Mouse (Mus musculus) forebrain, embryonic 10.5 days (tissue): Measurements from ENCODE around the gene Pgbd1. TPM values are rescaled to one million over a fixed set of nuclear protein-coding genes. Genes with fewer than 3 reads are reported as not detected.
"Not testable (repeated sequence)": the region's sequence is repeated elsewhere in the genome, so short reads cannot be mapped to it uniquely, and the experiment has no call there.

Experiments used
- DNase-seq: peaks from one replicate; pipeline ENCODE4 v3.0.0-alpha.2; 2017; ENCODE audit warnings: low spot score; ENCODE audit errors: extremely low spot score
- H3K27ac ChIP-seq: fragments of 300-500 bp; sonication (generic); 2 replicates; pipeline ENCODE4 v1.5.1; 2016; ENCODE audit warnings: mild to moderate bottlenecking
- H3K27me3 ChIP-seq: fragments of 300-500 bp; sonication (generic); 2 replicates; pipeline ENCODE4 v1.6.1; 2016; ENCODE audit warnings: mild to moderate bottlenecking; ENCODE audit not compliant: poor library complexity, severe bottlenecking
- H3K36me3 ChIP-seq: fragments of 300-500 bp; sonication (generic); replicated peaks from 2 replicates; pipeline ENCODE4 v1.6.1; 2016; ENCODE audit warnings: mild to moderate bottlenecking, moderate library complexity
- H3K4me1 ChIP-seq: fragments of 300-500 bp; sonication (generic); 2 replicates; pipeline ENCODE4 v1.6.1; 2016
- H3K4me3 ChIP-seq: fragments of 300-500 bp; sonication (generic); 2 replicates; pipeline ENCODE4 v1.5.1; 2016; ENCODE audit warnings: mild to moderate bottlenecking, moderate library complexity
- H3K9me3 ChIP-seq: fragments of 300-500 bp; sonication (generic); 2 replicates; pipeline ENCODE4 v1.6.1; 2016; ENCODE audit warnings: mild to moderate bottlenecking, moderate library complexity
- WGBS: fragments of 180-500 bp; shearing (Covaris S2); methylation state at CpG from one replicate; pipeline ENCODE4 v1.1.7; 2016; 5-methylcytosine and 5-hydroxymethylcytosine counted together
- polyA plus RNA-seq: library from polyadenylated mRNA; unstranded; fragments of >200 nt; fragmentation: Nextera tagmentation; extraction: Ambion mirVana; gene quantifications from 2 replicates; pipeline ENCODE4 v1.2.1, GENCODE M21; 2016

The Pgbd1 gene
- polyA plus RNA-seq, 1 experiment from 2014 or later, result 5.9 TPM

DNA sequence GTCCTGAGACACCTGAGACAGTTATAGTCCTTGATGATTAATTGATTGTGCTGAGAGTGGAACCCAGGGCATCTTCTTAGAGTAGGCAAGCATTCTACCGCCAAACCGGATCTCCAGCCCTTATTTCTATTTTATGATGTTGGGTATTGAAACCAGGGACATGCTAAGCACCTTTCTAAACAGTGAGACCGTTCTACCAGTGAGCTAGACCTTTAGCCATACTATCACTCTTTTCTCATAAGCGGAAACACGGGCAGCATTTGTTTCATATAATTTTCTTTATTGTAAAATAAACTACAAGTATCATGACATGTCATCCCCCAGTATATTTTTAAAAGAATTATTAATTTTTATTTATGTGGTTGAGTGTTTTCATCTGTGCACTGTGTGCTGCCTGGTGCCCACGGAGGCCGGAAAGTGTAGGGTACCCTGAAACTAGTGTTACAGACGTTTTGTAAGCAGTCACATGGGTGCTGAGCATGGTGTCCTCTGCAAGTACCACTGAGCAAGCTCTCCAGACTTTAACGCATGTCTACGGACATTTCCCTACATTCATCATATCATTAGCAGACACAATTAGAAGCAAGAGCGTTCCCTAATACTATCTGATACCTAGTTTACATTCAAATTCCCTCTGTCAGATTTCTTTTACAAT lies 31.9 kb downstream of the Pgbd1 start:
- H3K27ac ChIP-seq, result peak overlapping the region; percentile 87
- 54% methylated on average over 11 of the region's 11 CpGs for WGBS

DNA sequence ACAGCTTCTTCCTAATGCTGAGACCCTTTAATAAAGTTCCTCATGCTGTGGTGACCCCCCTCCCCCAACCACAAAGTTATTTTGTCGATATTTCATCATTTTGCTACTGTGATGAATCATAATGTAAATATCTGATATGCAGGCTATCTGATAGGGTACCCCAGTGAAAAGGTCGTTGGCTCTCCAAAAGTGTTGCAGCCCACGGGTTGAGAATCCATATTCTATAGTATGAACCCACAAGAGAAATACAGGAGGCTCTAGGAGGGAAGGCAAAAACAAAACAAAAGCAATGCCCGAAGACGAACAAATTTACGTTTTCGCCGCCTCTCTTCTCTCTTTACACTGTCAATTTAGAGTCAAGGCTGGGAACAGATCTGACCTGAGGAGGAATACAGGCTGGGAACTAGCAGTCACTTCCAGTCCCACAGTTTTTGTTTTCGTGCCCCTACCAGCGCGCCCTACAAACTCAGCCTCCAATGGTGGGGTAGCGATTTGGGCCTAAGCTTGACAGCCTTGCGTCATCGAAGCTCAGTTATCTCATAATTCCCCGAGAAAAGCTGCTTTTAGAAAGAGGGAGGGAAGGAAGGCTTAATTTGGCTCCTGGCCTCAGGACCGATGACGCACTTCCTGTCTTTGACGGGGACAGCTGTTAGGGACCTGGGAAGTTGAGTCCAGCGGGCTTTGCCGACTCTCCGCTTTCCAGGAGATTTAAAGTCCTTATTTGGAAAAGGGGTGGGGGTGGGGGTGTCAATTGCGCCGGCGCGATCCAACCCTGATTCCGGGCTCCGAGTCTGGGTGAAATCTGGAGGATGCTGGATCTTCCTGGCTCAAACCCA lies 32.7 kb downstream of the Pgbd1 start:
- Histone ChIP-seq H3K4me1 (peaks cover 14% of the 10 kb centered on the region), H3K9me3 (no peaks in the 10 kb centered on the region), H3K36me3 (no peaks in the 10 kb centered on the region), H3K27ac (peak overlapping the region; percentile 87), H3K27me3 (peaks cover 10% of the 10 kb centered on the region; the same call in 1 of the 2 replicates), H3K4me3 (peak overlapping the region; percentile 60)
- WGBS, result 4% methylated on average over 27 of the region's 27 CpGs
- peak; percentile 77 for DNase-seq

More for the DNA sequence above, 31.9 kb downstream of the Pgbd1 start:
- H3K4me3 ChIP-seq, result peak overlapping the region; percentile 60
- H3K27me3 ChIP-seq, result peaks cover 10% of the 10 kb centered on the region; the same call in 1 of the 2 replicates
- H3K4me1 ChIP-seq, result peaks cover 14% of the 10 kb centered on the region
- no peaks in the 10 kb centered on the region for H3K36me3 ChIP-seq
- no peak for DNase-seq
- no peaks in the 10 kb centered on the region for H3K9me3 ChIP-seq

DNA sequence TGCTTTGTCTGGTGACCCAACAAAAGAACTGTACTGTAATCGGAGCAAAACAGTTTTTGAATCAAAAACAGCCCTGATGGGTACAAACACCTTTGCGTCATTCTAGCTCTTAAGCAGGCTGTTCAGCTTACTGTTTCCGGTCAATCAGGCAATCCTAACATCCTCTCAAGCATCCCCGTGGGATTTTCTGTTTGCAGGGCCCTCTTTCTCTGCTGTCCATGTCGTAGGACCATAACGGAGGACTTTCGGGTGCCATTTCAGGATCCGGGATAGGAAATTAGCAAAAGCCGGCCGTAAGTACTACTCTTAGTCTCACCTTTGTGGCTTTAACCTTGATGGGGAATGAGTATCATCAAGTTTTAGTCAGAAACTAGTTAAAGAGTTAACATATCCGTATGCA lies 33.5 kb downstream of the Pgbd1 start:
- Histone ChIP-seq H3K27ac (no peak overlapping the region), H3K4me1 (peaks cover 17% of the 10 kb centered on the region), H3K27me3 (peaks cover 10% of the 10 kb centered on the region; the same call in 1 of the 2 replicates), H3K36me3 (no peaks in the 10 kb centered on the region), H3K9me3 (no peaks in the 10 kb centered on the region), H3K4me3 (0 out of 2 replicates have a peak overlapping the region, but pooled peaks have one; percentile 60)
- 82% methylated on average over 11 of the region's 11 CpGs for WGBS
- DNase-seq, result no peak

DNA sequence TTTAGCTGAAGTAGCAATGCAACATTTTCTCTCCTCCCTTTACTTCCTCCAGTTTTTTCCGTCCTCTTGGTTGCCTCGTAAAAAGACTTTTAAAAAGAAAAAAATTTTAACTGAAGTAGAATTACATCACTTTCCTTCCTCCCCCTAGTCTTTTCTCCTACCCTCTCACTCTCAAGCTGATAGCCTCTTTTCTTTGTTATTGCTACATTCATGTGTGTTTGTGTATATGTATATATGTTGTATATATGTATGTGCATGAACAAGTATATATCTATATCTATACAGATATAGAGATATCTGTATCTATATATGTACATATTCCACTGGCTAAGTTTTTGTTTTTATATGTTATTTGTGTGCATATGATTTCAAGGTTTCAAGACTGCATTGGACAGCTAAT lies 38.0 kb downstream of the Pgbd1 start:
- H3K27ac ChIP-seq, result peak overlapping the region; percentile 94

DNA sequence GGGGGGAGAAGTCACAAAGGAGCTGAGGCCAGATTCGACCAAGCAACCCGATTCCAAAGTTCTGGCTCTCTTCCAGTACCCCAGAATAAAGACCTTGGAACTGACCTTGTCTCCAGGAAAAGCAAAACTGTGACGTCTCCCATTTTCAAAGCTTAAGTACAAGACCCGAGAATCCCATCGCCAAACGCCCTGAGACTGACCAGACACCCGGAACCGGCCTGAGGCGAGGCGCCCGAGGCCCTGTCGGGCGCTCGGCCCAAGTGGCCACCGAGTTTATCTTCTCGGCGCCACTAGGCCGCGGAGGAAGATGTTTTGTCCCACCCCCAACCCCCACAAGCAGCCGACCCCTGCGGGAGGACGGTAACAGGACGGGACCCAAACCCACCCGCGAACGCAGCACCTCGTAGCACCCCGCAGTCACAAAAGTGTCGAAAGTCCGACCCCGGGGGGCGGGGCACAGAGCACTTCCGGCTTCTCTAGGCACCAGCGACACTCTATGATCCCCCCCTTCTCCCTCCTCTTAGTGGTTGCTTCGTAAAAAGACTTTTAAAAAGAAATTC lies 38.5 kb downstream of the Pgbd1 start, which contains the start of gene Zkscan3:
Zkscan3 (minus strand) TSS at position 469 of the 560 bp plus-strand sequence.
- Histone ChIP-seq H3K27ac (peak within 1 kb of the TSS; percentile 94), H3K4me3 (peak within 1 kb of the TSS; percentile 87), H3K9me3 (no peaks in the 10 kb centered on the region), H3K27me3 (peaks cover 3% of the 10 kb centered on the region; the same call in 1 of the 2 replicates), H3K4me1 (peaks cover 16% of the 10 kb centered on the region), H3K36me3 (peaks cover 26% of the 10 kb centered on the region)
- peak; percentile 83 for DNase-seq
- WGBS, result under 1% methylated on average over 35 of the region's 35 CpGs

More for the DNA sequence above, 38.0 kb downstream of the Pgbd1 start:
- no peaks in the 10 kb centered on the region for H3K9me3 ChIP-seq
- peaks cover 24% of the 10 kb centered on the region for H3K36me3 ChIP-seq
- no peak for DNase-seq
- peak overlapping the region; percentile 87 for H3K4me3 ChIP-seq
- WGBS, result 0% methylated on average over 2 of the region's 2 CpGs
- H3K27me3 ChIP-seq, result peaks cover 3% of the 10 kb centered on the region; the same call in 1 of the 2 replicates
- peaks cover 19% of the 10 kb centered on the region for H3K4me1 ChIP-seq

DNA sequence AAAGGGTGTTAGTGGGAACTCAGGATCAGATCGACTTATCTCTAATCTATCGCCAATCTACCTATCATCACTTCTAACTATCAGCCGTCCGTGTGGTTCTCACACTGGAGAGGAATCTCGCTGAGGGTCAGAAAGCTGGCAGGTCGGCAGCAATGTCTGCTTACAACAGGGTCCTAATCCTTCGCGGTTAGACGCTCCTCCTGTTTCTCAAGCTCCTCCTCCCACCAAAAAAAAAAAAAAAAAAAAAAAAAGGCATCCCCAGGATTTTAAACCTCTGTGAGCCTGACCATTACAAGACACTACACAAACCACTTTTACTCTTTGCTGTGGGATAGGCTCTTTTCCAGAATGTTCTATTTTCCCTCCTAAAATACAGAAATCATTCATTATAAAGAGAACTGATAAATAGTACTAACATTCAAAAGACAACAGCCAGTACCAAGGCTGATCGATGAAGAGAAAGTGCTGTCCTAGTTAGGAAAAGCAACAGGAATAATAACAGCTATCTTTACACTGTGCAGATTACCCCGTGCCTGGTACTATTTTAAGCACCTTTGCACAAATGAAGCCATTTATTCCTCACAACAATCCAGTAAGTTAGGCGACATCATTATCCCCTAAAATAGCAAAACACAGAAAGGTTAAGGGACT lies 39.1 kb downstream of the Pgbd1 start:
- no peaks in the 10 kb centered on the region for H3K9me3 ChIP-seq
- H3K4me1 ChIP-seq, result peaks cover 16% of the 10 kb centered on the region
- H3K4me3 ChIP-seq, result peak overlapping the region; percentile 87
- peaks cover 30% of the 10 kb centered on the region for H3K36me3 ChIP-seq
- no peak for DNase-seq
- 14% methylated on average over 12 of the region's 12 CpGs for WGBS
- H3K27ac ChIP-seq, result peak overlapping the region; percentile 94
- peaks cover 3% of the 10 kb centered on the region; the same call in 1 of the 2 replicates for H3K27me3 ChIP-seq

DNA sequence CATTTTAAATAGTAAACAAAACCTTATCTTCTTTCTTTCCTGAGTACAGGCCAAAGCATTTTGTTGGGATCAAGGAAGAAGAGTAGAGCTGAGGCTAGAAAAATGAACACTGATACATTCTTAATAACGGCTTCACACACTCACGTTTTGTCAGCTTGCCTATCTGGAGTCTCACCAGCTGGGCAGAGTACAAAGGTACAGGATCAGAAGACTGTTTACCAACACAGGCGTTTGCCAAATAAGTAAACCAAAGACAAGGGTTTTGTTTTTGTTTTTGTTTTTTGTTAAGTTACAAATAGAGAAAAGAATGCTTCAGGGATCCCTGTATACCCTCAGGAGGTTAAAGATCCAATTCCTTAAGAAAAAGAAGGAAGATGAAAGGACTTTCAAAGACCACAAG lies 39.7 kb downstream of the Pgbd1 start:
- H3K4me1 ChIP-seq, result peaks cover 16% of the 10 kb centered on the region
- no peak for DNase-seq
- no peak overlapping the region for H3K27ac ChIP-seq
- no peaks in the 10 kb centered on the region for H3K9me3 ChIP-seq
- 88% methylated on average over 3 of the region's 3 CpGs for WGBS
- H3K27me3 ChIP-seq, result peaks cover 3% of the 10 kb centered on the region; the same call in 1 of the 2 replicates
- H3K4me3 ChIP-seq, result peak overlapping the region; percentile 87
- peaks cover 36% of the 10 kb centered on the region for H3K36me3 ChIP-seq

DNA sequence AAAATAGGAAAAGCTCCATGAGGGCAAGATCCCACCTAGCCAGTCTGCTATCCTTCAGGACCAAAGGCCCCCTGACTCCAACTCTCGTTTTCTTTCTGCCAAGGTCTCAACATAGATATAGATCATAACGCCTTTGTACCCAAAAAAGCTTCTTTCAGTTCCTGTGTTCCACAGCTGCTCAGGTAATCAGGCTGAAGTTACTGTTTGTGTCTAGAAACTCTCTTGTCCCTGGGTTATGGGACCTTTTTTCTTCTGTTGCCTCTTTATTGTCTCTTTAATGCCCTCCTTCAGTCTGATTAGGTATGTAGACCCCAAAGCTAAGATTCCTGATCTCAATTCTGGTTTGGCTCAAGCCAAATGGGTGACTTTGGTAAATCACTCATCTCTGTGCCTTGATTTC lies 43.4 kb downstream of the Pgbd1 start:
- H3K4me1 ChIP-seq, result peaks cover 13% of the 10 kb centered on the region
- H3K9me3 ChIP-seq, result no peaks in the 10 kb centered on the region; the same call in 1 of the 2 replicates
- H3K27ac ChIP-seq, result no peak overlapping the region
- H3K27me3 ChIP-seq, result no peaks in the 10 kb centered on the region
- DNase-seq, result no peak
- H3K36me3 ChIP-seq, result peaks cover 72% of the 10 kb centered on the region
- 88% methylated on average over 2 of the region's 2 CpGs for WGBS
- no peak overlapping the region for H3K4me3 ChIP-seq

DNA sequence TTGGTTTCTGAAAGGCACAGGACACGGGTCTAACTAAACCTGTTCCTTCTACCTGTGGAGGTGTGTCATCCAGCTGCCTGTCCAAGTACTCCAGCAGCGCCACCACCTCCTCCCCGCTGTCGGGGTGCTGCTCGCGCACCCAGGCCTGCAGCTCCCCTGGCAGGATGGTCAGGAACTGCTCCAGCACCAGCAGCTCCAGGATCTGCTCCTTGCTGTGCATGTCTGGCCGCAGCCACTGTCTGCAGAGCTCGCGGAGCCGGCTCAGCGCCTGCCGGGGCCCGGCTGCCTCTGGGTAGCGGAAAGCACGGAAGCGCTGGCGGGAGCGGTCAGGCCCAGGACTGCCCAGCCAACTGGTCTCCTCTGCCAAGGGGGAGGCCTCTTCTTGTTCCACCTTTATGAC lies 44.8 kb downstream of the Pgbd1 start:
- not testable (repeated sequence) for H3K9me3 ChIP-seq, H3K27ac ChIP-seq, H3K4me3 ChIP-seq, H3K27me3 ChIP-seq, H3K4me1 ChIP-seq, DNase-seq
- H3K36me3 ChIP-seq, result peaks cover 86% of the 10 kb centered on the region
- WGBS, result 90% methylated on average over 13 of the region's 18 CpGs

DNA sequence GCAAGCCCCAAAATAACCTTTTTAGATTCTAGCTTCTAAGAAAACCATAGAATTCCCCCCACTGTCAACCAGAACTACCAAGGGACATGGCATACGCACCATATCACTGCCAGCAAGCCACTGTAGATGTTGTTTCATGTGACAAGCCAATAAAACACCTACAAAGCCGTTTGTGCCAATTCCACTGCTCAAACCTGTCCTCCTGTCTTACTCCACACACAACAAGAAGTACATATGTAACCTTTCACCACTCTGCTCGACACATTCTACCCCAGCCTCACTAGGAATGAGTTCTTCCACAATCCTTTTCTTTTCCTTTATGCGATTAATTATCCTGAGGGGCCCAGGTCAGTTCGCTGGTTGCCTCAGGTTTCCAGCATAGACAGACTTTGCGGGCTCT lies 45.2 kb downstream of the Pgbd1 start:
- WGBS, result 92% methylated on average over 6 of the region's 6 CpGs
- no peaks in the 10 kb centered on the region for H3K4me1 ChIP-seq

DNA sequence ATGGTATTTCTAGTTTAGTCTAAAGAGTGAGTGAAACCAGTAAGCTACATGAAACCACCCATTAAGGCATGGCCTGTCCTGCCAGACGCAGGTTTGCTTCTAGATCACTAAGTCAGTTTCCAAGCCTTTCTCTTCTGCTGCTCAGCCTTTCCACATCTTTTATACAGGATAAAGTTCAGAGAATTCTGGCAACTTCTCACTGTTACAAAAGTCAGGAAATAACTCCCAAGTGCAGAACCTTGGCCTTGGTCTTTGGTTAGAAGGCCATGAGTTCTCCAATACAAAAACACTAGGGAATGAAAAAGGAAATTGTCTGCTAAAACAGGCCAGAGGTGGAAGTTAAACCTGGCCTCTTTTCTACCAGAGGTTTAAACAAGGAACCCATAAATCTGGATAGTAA lies 45.6 kb downstream of the Pgbd1 start:
- H3K4me3 ChIP-seq, result no peak overlapping the region
- H3K36me3 ChIP-seq, result peaks cover 87% of the 10 kb centered on the region
- H3K4me1 ChIP-seq, result no peaks in the 10 kb centered on the region
- no peaks in the 10 kb centered on the region for H3K27me3 ChIP-seq
- no peak overlapping the region for H3K27ac ChIP-seq
- no peak for DNase-seq
- H3K9me3 ChIP-seq, result no peaks in the 10 kb centered on the region; the same call in 1 of the 2 replicates
- 89% methylated on average over 1 of the region's 1 CpGs for WGBS

More for the DNA sequence above, 45.2 kb downstream of the Pgbd1 start:
- DNase-seq, result no peak
- H3K27ac ChIP-seq, result no peak overlapping the region
- no peak overlapping the region for H3K4me3 ChIP-seq
- no peaks in the 10 kb centered on the region; the same call in 1 of the 2 replicates for H3K9me3 ChIP-seq
- no peaks in the 10 kb centered on the region for H3K27me3 ChIP-seq
- peaks cover 87% of the 10 kb centered on the region for H3K36me3 ChIP-seq

DNA sequence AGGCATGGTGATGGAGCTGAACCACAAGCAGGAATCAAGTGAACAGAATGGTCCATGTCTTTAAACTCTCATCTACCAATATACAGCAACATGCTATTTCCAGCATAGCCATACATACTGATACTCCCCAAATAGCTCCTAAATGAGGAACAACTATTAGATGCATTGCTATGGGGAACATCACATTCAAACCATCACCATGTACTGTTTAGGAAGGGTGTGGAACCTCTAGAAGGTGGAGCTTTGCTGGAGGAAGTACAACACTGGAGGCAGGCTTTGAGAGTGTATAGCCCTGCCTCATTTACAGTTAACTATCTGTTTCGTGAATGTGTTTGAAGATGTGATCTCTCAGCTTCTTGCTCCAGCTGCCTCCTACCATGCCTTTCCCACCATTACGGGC lies 63.1 kb downstream of the Pgbd1 start:
- WGBS, result 92% methylated on average over 2 of the region's 2 CpGs
- Histone ChIP-seq H3K4me1 (no peaks in the 10 kb centered on the region), H3K9me3 (no peaks in the 10 kb centered on the region), H3K4me3 (no peak overlapping the region), H3K36me3 (peaks cover 4% of the 10 kb centered on the region; the same call in 1 of the 2 replicates), H3K27ac (no peak overlapping the region), H3K27me3 (no peaks in the 10 kb centered on the region)
- no peak for DNase-seq
